Mouse (Mus musculus): ENCODE results near the gene Gm20521. TPM values are rescaled to one million over a fixed set of nuclear protein-coding genes. Genes with fewer than 3 reads are reported as not detected.

Gm20521 gene
- total RNA-seq, 2 experiments from 2014 or later, result 1.6 TPM; not detected in 1

- DNase-seq, result no peak
- intact Hi-C loops (cut with DNase I), result no loop called here
Observed at GRCm38 (mm10) chr14:54885309-54885708, 2.1 kb downstream of the Gm20521 start.

- intact Hi-C loops (cut with DNase I), result no loop called here
- no peak for DNase-seq
Observed at GRCm38 (mm10) chr14:54892200-54892599, 9.0 kb downstream of the Gm20521 start, which contains the start of gene Pabpn1. Gene Pabpn1, plus strand, starts transcription at chr14:54892500.

GRCm38 (mm10) chr14:54893651-54894181 lies 10.5 kb downstream of the Gm20521 start:
- intact Hi-C loops (cut with DNase I), result no loop called here
- peak; percentile 99 for DNase-seq

- intact Hi-C loops (cut with DNase I), result loop anchor here (5.0 kb wide), 1 partner anchor 203 kb away; no protein-coding TSS in a partner anchor
Observed at GRCm38 (mm10) chr14:54894296-54895151, 11.3 kb downstream of the Gm20521 start.

GRCm38 (mm10) chr14:54897445-54897844 lies 14.2 kb downstream of the Gm20521 start:
- no peak for DNase-seq
- intact Hi-C loops (cut with DNase I), result loop anchor here (5.0 kb wide), 1 partner anchor 200 kb away; no protein-coding TSS in a partner anchor

More at GRCm38 (mm10) chr14:54894296-54895151, 11.3 kb downstream of the Gm20521 start:
- DNase-seq, result peak; percentile 74 to 78

GRCm38 (mm10) chr14:54900383-54900782 lies 17.1 kb downstream of the Gm20521 start:
- intact Hi-C loops (cut with DNase I), result loop anchor here (1.0 to 2.0 kb wide), 3 partner anchors 24 to 114 kb away; partner anchors contain the start of gene Ngdn
- peak; percentile 81 to 85 for DNase-seq

- intact Hi-C loops (cut with DNase I), result no loop called here
- DNase-seq, result no peak
Observed at GRCm38 (mm10) chr14:54903641-54904040, 20.4 kb downstream of the Gm20521 start.

GRCm38 (mm10) chr14:54908682-54909081 lies 25.4 kb downstream of the Gm20521 start:
- intact Hi-C loops (cut with DNase I), result no loop called here
- no peak for DNase-seq

GRCm38 (mm10) chr14:54912109-54912850 lies 29.0 kb downstream of the Gm20521 start:
- DNase-seq, result peak in 1 of 2 experiments; percentile 16
- intact Hi-C loops (cut with DNase I), result no loop called here

- intact Hi-C loops (cut with DNase I), result no loop called here
- peak; percentile 71 to 77 for DNase-seq
Observed at GRCm38 (mm10) chr14:54912886-54913285, 29.6 kb downstream of the Gm20521 start, which contains the start of gene Slc22a17. Gene Slc22a17, minus strand, starts transcription at chr14:54913132.

GRCm38 (mm10) chr14:54913343-54913742 lies 30.1 kb downstream of the Gm20521 start:
- intact Hi-C loops (cut with DNase I), result no loop called here
- DNase-seq, result peak in 1 of 2 experiments; percentile 13

GRCm38 (mm10) chr14:54920076-54920685 lies 36.9 kb downstream of the Gm20521 start:
- intact Hi-C loops (cut with DNase I), result no loop called here
- no peak for DNase-seq

- intact Hi-C loops (cut with DNase I), result loop anchor here (2.0 kb wide), 1 partner anchor 24 kb away; no protein-coding TSS in a partner anchor
- peak; percentile 78 for DNase-seq
Observed at GRCm38 (mm10) chr14:54924641-54925348, 41.6 kb downstream of the Gm20521 start.

GRCm38 (mm10) chr14:54925349-54926342 lies 42.4 kb downstream of the Gm20521 start, which contains the start of gene Efs:
Gene Efs, minus strand, starts transcription at chr14:54926126.
- intact Hi-C loops (cut with DNase I), result loop anchor here (2.0 kb wide), 1 partner anchor 25 kb away; no protein-coding TSS in a partner anchor
- peak; percentile 77 for DNase-seq

- intact Hi-C loops (cut with DNase I), result no loop called here
- peak; percentile 77 to 78 for DNase-seq
Observed at GRCm38 (mm10) chr14:54926401-54927158, 43.3 kb downstream of the Gm20521 start.

GRCm38 (mm10) chr14:54927296-54927695 lies 44.1 kb downstream of the Gm20521 start:
- DNase-seq, result no peak
- intact Hi-C loops (cut with DNase I), result no loop called here

GRCm38 (mm10) chr14:54929801-54930200 lies 46.6 kb downstream of the Gm20521 start:
- intact Hi-C loops (cut with DNase I), result no loop called here

GRCm38 (mm10) chr14:54930431-54930830 lies 47.2 kb downstream of the Gm20521 start:
- intact Hi-C loops (cut with DNase I), result no loop called here
- DNase-seq, result no peak

More at GRCm38 (mm10) chr14:54929801-54930200, 46.6 kb downstream of the Gm20521 start:
- peak in 1 of 2 experiments; percentile 8 for DNase-seq
